In the genomic region with DNA sequence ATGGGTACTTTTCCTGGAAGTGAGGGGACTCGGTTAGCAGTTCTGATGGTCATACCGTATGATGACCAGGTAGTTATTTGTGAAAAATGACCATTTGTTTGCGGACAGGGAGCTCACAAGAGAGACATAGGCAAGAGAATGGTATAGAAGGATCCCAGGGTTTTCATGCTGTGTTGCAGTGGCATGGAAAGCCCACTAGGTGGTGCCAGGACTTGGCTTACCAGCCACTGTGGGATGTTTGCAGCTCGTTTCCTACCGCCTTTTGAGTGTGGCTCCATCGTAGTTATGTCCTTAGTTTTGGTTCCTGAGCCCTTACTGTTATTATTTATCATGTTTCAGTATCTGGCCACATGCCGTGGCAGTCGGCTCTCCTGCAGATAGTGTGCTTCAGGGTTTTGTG, we compare ENCODE assay signal across 9 mouse cellular contexts. TPM values are rescaled to one million over a fixed set of nuclear protein-coding genes. Genes with fewer than 3 reads are reported as not detected.
DNase-seq lines count a peak whose midpoint lies in the region; ATAC-seq and TF ChIP-seq lines count a peak whose summit lies in the region.
"Had no signal": no experiment of that assay in that cellular context is flagged by ENCODE, and none has a peak within 500 bp of the region (broad histone marks: within the 10 kb centered on the region; RNA-seq: fewer than 3 reads in every experiment).

No protein-coding gene starts in this region.

- no peaks in the 10 kb centered on the region for H3K27me3 ChIP-seq in forebrain, embryonic 12.5 days
- H3K27me3 ChIP-seq in hindbrain, postnatal 0 days (ENCODE audit: insufficient read depth, low read length): no peaks in the 10 kb centered on the region
- H3K27me3 ChIP-seq in midbrain, postnatal 0 days (ENCODE audit: insufficient read depth, low read length): no peaks in the 10 kb centered on the region
- no peaks in the 10 kb centered on the region for H3K27me3 ChIP-seq in thymus, adult 2 months (ENCODE audit: control insufficient read depth, insufficient read depth, low read length)
- H3K27me3 ChIP-seq: stomach, embryonic 15.5 days had no signal

- no peak overlapping the region for H3K4me3 ChIP-seq in forebrain, embryonic 12.5 days (replicated peaks)
- H3K4me3 ChIP-seq in hindbrain, postnatal 0 days (ENCODE audit: low read length): no peak overlapping the region
- H3K4me3 ChIP-seq in midbrain, postnatal 0 days (ENCODE audit: low read depth, low read length): no peak overlapping the region
- no peak overlapping the region for H3K4me3 ChIP-seq in thymus, adult 2 months (ENCODE audit: control insufficient read depth, insufficient read depth, low read length)
- H3K4me3 ChIP-seq: stomach, embryonic 15.5 days had no signal

- TF ChIP-seq POLR2A in thymus, adult 2 months (IDR thresholded peaks at IDR 0.05; ENCODE audit: control insufficient read depth, extremely low read depth, insufficient read depth, low read length, poor library complexity): no peak

- H3K9ac ChIP-seq in forebrain, embryonic 12.5 days: no peak overlapping the region
- H3K9ac ChIP-seq in hindbrain, postnatal 0 days (replicated peaks; ENCODE audit: low read length): no peak overlapping the region
- no peak overlapping the region for H3K9ac ChIP-seq in midbrain, postnatal 0 days (replicated peaks; ENCODE audit: low read length, poor library complexity, severe bottlenecking)
- H3K9ac ChIP-seq: stomach, embryonic 15.5 days had no signal

- no peak overlapping the region for H3K4me2 ChIP-seq in forebrain, embryonic 12.5 days
- H3K4me2 ChIP-seq in hindbrain, postnatal 0 days (ENCODE audit: low read depth, low read length): no peak overlapping the region
- H3K4me2 ChIP-seq in midbrain, postnatal 0 days (ENCODE audit: low read depth, low read length, poor library complexity, severe bottlenecking): no peak overlapping the region
- H3K4me2 ChIP-seq: stomach, embryonic 15.5 days had no signal

- 52% methylated on average over 8 of the region's 8 CpGs for WGBS in forebrain, embryonic 12.5 days
- 43% methylated on average over 8 of the region's 8 CpGs for WGBS in hindbrain, postnatal 0 days
- whole genome bisulfite sequencing in midbrain, postnatal 0 days: 46% methylated on average over 8 of the region's 8 CpGs
- 48% methylated on average over 8 of the region's 8 CpGs for WGBS in thymus, adult 2 months

- H3K27ac ChIP-seq in forebrain, embryonic 12.5 days: no peak overlapping the region
- no peak overlapping the region for H3K27ac ChIP-seq in hindbrain, postnatal 0 days
- H3K27ac ChIP-seq in midbrain, postnatal 0 days (ENCODE audit: low read depth, low read length): no peak overlapping the region
- no peak overlapping the region for H3K27ac ChIP-seq in thymus, adult 2 months (ENCODE audit: control insufficient read depth, insufficient read depth, low read length)
- H3K27ac ChIP-seq: stomach, embryonic 15.5 days had no signal

- no peaks in the 10 kb centered on the region for H3K4me1 ChIP-seq in forebrain, embryonic 12.5 days
- H3K4me1 ChIP-seq in hindbrain, postnatal 0 days (ENCODE audit: insufficient read depth, low read length): no peaks in the 10 kb centered on the region
- H3K4me1 ChIP-seq in midbrain, postnatal 0 days (ENCODE audit: insufficient read depth, low read length): no peaks in the 10 kb centered on the region
- H3K4me1 ChIP-seq in thymus, adult 2 months (replicated peaks; ENCODE audit: control insufficient read depth, insufficient read depth, low read length): peaks cover 29% of the 10 kb centered on the region
- H3K4me1 ChIP-seq: stomach, embryonic 15.5 days had no signal

- intact Hi-C loops in left cerebral cortex, postnatal 36 days (cut with DNase I): loop anchor here (2.0 kb wide), 2 partner anchors 120 to 290 kb away; no protein-coding TSS in a partner anchor

- peak; percentile 18 to 34 for DNase-seq in urinary bladder, adult 18-20 months (ENCODE audit: low spot score in 2 of 2)
- DNase-seq in urinary bladder, postnatal 4 days (ENCODE audit: low spot score in 2 of 2): no peak
- peak; percentile 20 for DNase-seq in c-Kit-negative CD71-positive TER-119-positive erythroid progenitor cells, embryonic 14.5 days (ENCODE audit: low read depth, low spot score)
- DNase-seq in hindbrain, postnatal 0 days (ENCODE audit: low spot score): peak; percentile 86
- DNase-seq in left cerebral cortex, postnatal 36 days (ENCODE audit: low spot score in 2 of 2): peak; percentile 72 to 75
- DNase-seq in midbrain, postnatal 0 days (ENCODE audit: low spot score): peak; percentile 84
- peak; percentile 76 for DNase-seq in thymus, adult 2 months

- H3K36me3 ChIP-seq in forebrain, embryonic 12.5 days (replicated peaks): peaks cover 60% of the 10 kb centered on the region
- H3K36me3 ChIP-seq in hindbrain, postnatal 0 days (ENCODE audit: insufficient read depth, low read length): peaks cover 25% of the 10 kb centered on the region
- H3K36me3 ChIP-seq in midbrain, postnatal 0 days (ENCODE audit: insufficient read depth, low read length): peaks cover 47% of the 10 kb centered on the region
- peaks cover 17% of the 10 kb centered on the region for H3K36me3 ChIP-seq in thymus, adult 2 months (ENCODE audit: control insufficient read depth, insufficient read depth, low read length)

- peak; percentile 53; the same call in 1 of the 2 replicates for ATAC-seq in forebrain, embryonic 12.5 days (ENCODE audit: low FRiP score)
- ATAC-seq in hindbrain, postnatal 0 days: peak; percentile 50
- ATAC-seq in midbrain, postnatal 0 days (ENCODE audit: low FRiP score): no peak

- H3K9me3 ChIP-seq in forebrain, embryonic 12.5 days: no peaks in the 10 kb centered on the region
- no peaks in the 10 kb centered on the region for H3K9me3 ChIP-seq in hindbrain, postnatal 0 days (ENCODE audit: low read length)
- H3K9me3 ChIP-seq in midbrain, postnatal 0 days (ENCODE audit: low read length): no peaks in the 10 kb centered on the region
- H3K9me3 ChIP-seq: stomach, embryonic 15.5 days had no signal

- TF ChIP-seq CTCF in hindbrain, postnatal 0 days (IDR thresholded peaks at IDR 0.05; ENCODE audit: low read depth): peak; percentile 98
- peak; percentile 98 for TF ChIP-seq CTCF in midbrain, postnatal 0 days (IDR thresholded peaks at IDR 0.05)
- peak; percentile 73; the same call in 1 of the 2 replicates for TF ChIP-seq CTCF in thymus, adult 2 months (IDR thresholded peaks at IDR 0.05; ENCODE audit: borderline replicate concordance, control insufficient read depth, extremely low read depth, insufficient read depth, low read length, poor library complexity)

RNA-seq across cellular contexts. Expression of gene Exog, which starts 15.7 kb away (rescaled TPM):
- 45.8 and 47.3 TPM in 2 replicates for polyA plus RNA-seq in forebrain, embryonic 12.5 days (2016; fragmentation: Nextera tagmentation; extraction: Ambion mirVana)
- total RNA-seq in hindbrain, postnatal 0 days (2014; rRNA removed): 16.6 and 19.4 TPM in 2 replicates
- polyA plus RNA-seq in hindbrain, postnatal 0 days (2015; fragmentation: Nextera tagmentation; extraction: Ambion mirVana): 30.1 and 30.6 TPM in 2 replicates
- total RNA-seq in left cerebral cortex, postnatal 36 days (2021): 10 to 100 TPM; 24.1 to 24.7 TPM
- 26.0 and 29.2 TPM in 2 replicates for total RNA-seq in midbrain, postnatal 0 days (2014; rRNA removed)
- 36.8 and 38.0 TPM in 2 replicates for polyA plus RNA-seq in midbrain, postnatal 0 days (2015; fragmentation: Nextera tagmentation; extraction: Ambion mirVana)
- 9.2 and 9.4 TPM in 2 replicates for polyA plus RNA-seq in thymus, adult 2 months (2012; rRNA removed)

RNA-seq across cellular contexts. Expression of gene Acvr2b, which starts 58.5 kb away (rescaled TPM):
- polyA plus RNA-seq in forebrain, embryonic 12.5 days (2016; fragmentation: Nextera tagmentation; extraction: Ambion mirVana): 86.0 and 104 TPM in 2 replicates
- 24.3 and 38.0 TPM in 2 replicates for total RNA-seq in hindbrain, postnatal 0 days (2014; rRNA removed)
- 21.8 and 28.2 TPM in 2 replicates for polyA plus RNA-seq in hindbrain, postnatal 0 days (2015; fragmentation: Nextera tagmentation; extraction: Ambion mirVana)
- total RNA-seq in left cerebral cortex, postnatal 36 days (2021): 10 to 100 TPM; 16.5 to 19.3 TPM
- total RNA-seq in midbrain, postnatal 0 days (2014; rRNA removed): 35.6 and 39.7 TPM in 2 replicates
- polyA plus RNA-seq in midbrain, postnatal 0 days (2015; fragmentation: Nextera tagmentation; extraction: Ambion mirVana): 29.5 and 32.1 TPM in 2 replicates
- 7.7 and 8.3 TPM in 2 replicates for polyA plus RNA-seq in thymus, adult 2 months (2012; rRNA removed)

Comparison
In these comparisons a context has a peak if more than half of its experiments do, and no peak if none do; other contexts are left out.
1. DNase-seq: peak in urinary bladder, adult 18-20 months (2 of 2), c-Kit-negative CD71-positive TER-119-positive erythroid progenitor cells, embryonic 14.5 days (single experiment), hindbrain, postnatal 0 days (single experiment), left cerebral cortex, postnatal 36 days (2 of 2), midbrain, postnatal 0 days (single experiment) and thymus, adult 2 months (single experiment); none in urinary bladder, postnatal 4 days (0 of 2).
2. Peak in every context shown above with its lines, with median percentiles within 50 percentile points of each other: CTCF ChIP-seq.